Comparison of ENCODE assay signal across 8 mouse cellular contexts in the genomic region with DNA sequence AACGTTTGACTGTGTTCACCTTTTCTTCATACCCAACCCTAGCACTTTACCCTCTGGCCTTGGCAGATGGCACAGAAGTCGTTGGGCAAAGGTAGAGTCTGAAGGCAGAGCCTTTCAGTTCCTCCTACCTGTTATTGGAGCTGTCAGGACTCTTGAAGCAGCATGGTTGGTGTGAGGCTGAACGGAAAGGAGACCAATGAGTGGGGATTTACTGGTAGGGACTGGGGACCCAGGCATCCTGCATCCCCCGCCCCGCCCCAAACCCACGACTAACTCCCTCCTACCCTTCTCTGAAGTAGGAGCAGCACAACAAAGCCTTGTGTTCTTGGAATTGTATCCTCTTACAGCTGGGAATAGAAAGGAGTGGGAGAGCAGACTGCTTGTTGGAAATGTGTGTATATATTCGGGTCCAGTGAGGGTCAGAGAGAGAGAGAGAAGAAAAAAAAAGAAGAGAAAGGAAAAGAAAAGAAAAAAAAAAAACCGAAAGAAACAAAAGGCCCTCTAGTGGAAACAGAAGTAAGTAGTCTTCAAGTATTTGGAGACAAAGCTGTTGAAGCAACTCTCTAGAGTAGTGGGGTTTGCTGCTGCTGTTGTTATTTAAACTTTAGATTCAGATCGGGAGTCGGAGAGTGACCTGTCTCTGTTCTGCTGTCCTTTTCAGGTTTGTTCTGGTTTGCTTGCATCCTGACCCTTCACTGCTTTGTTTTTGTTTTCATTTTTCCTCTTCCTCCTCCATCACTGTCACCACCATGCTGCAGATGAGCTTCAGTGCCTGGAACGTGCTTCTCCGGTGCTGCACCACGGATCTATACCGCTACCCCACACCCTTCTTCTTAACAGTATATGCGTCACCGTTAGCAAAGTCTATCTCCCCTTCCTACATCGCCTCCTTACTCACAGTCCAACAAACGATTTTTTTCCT. TPM values are rescaled to one million over a fixed set of nuclear protein-coding genes. Genes with fewer than 3 reads are reported as not detected.
DNase-seq lines count a peak whose midpoint lies in the region; ATAC-seq and TF ChIP-seq lines count a peak whose summit lies in the region.

Gene Dgka (minus strand): TSS at position 176 of the 922 bp plus-strand sequence.

- 24% methylated on average over 18 of the region's 18 CpGs for WGBS in kidney, embryonic 14.5 days

- H3K27ac ChIP-seq in gastrocnemius, adult 2 months, result peak within 1 kb of the TSS; percentile 96
- no peak within 1 kb of the TSS for H3K27ac ChIP-seq in kidney, embryonic 14.5 days (ENCODE audit: low read depth, low read length)

- peak within 1 kb of the TSS; percentile 96 for H3K4me3 ChIP-seq in gastrocnemius, adult 2 months
- peak within 1 kb of the TSS; percentile 57 for H3K4me3 ChIP-seq in kidney, embryonic 14.5 days (ENCODE audit: low read length)

- no peaks in the 10 kb centered on the region for H3K36me3 ChIP-seq in kidney, embryonic 14.5 days (ENCODE audit: control insufficient read depth, insufficient read depth, low read length)
- H3K36me3 ChIP-seq in splenic B cell, adult 2 months (ENCODE audit: control insufficient read depth, insufficient read depth, low read length, poor library complexity, severe bottlenecking), result no peaks in the 10 kb centered on the region

- peak within 1 kb of the TSS; percentile 95 for H3K4me2 ChIP-seq in kidney, embryonic 14.5 days (replicated peaks; ENCODE audit: low read depth, low read length)

- H3K9me3 ChIP-seq in kidney, embryonic 14.5 days (ENCODE audit: control insufficient read depth, low read length), result no peaks in the 10 kb centered on the region

- peaks cover 12% of the 10 kb centered on the region; the same call in 1 of the 2 replicates for H3K27me3 ChIP-seq in kidney, embryonic 14.5 days (ENCODE audit: control insufficient read depth, insufficient read depth, low read length)
- H3K27me3 ChIP-seq in splenic B cell, adult 2 months (ENCODE audit: control insufficient read depth, insufficient read depth, low read length, poor library complexity, severe bottlenecking), result no peaks in the 10 kb centered on the region

- peak; percentile 35; the same call in 1 of the 2 replicates for TF ChIP-seq CTCF in gastrocnemius, adult 2 months (IDR thresholded peaks at IDR 0.05)

- intact Hi-C loops in gastrocnemius, adult 2 months (cut with DNase I), result no loop called here

- H3K9ac ChIP-seq in kidney, embryonic 14.5 days (ENCODE audit: low read depth, low read length), result peak within 1 kb of the TSS; percentile 67

- H3K4me1 ChIP-seq in kidney, embryonic 14.5 days (ENCODE audit: control insufficient read depth, insufficient read depth, low read length), result peaks cover 19% of the 10 kb centered on the region

- DNase-seq in gastrocnemius, adult 2 months, result no peak
- DNase-seq in gastrocnemius, postnatal 10 days, result no peak
- DNase-seq in adrenal gland, postnatal 10 days, result no peak
- no peak for DNase-seq in heart, adult 8-10 months (ENCODE audit: low spot score)
- peak; percentile 44 for DNase-seq in lung, postnatal 36 days
- peak; percentile 64 for DNase-seq in splenic B cell, adult 2 months (ENCODE audit: low read depth, low spot score)
- no peak for DNase-seq in cerebellum, postnatal 25 days

- no peak for ATAC-seq in kidney, embryonic 14.5 days (ENCODE audit: low FRiP score, low TSS enrichment)

RNA-seq across cellular contexts. Expression of gene Dgka, which starts in this region (rescaled TPM):
- 1 to 10 TPM; 8.8 to 9.7 TPM for total RNA-seq in gastrocnemius, adult 2 months (2021)
- total RNA-seq in gastrocnemius, postnatal 10 days (2021), result 1 to 10 TPM; 7.1 to 8.8 TPM
- total RNA-seq in adrenal gland, postnatal 10 days (2021), result 10 to 100 TPM; 16.2 to 17.2 TPM
- 10 to 100 TPM; 11.3 to 12.9 (median 12.6) TPM for total RNA-seq in heart, adult 8-10 months (2022)
- polyA plus RNA-seq in kidney, embryonic 14.5 days (2014; fragmentation: Nextera tagmentation; extraction: Ambion mirVana), result 4.1 and 4.7 TPM in 2 replicates

Comparison
In these comparisons a context has a peak if more than half of its experiments do, and no peak if none do; other contexts are left out.
1. DNase-seq: peak in lung, postnatal 36 days (single experiment) and splenic B cell, adult 2 months (single experiment); none in gastrocnemius, adult 2 months (single experiment), gastrocnemius, postnatal 10 days (single experiment), adrenal gland, postnatal 10 days (single experiment), heart, adult 8-10 months (single experiment) and cerebellum, postnatal 25 days (0 of 2).